In the genomic region with DNA sequence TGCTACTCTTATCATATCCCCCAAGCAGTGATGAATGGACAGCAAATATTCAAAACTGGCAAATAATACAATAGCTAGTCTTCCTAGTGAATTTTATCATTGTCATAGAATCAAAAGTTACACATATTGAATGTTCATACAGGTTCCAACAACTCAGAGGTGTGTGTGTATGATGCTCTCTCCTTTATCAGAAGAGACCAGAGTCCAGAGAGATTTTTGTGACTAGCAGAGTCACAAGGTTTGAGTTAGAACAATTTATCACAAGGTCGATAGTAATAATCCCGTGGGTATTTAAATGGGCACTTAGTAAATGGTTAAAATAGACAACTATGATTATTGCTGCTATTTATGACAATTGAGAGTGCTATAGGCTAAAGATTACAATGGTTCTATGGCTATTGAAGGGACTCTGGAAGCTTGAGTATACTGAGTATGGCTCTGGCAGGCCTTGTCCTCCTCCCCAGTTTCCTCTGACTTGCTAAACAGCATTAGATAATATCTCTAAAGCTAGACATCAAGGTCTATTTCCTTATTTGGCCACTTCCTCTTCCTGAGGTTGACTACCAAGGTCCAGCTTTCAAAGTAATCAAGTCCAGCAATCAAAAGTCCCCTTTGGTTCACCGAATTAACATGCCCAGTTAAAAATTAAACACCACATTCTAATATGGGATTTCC, we compare ENCODE assay signal across 25 mouse cellular contexts. TPM values are rescaled to one million over a fixed set of nuclear protein-coding genes. Genes with fewer than 3 reads are reported as not detected.
A peak's percentile ranks its signal among the peaks of the same experiment; 100 is the strongest.
DNase-seq lines count a peak whose midpoint lies in the region; ATAC-seq and TF ChIP-seq lines count a peak whose summit lies in the region.
"Had no signal": no experiment of that assay in that cellular context is flagged by ENCODE, and none has a peak within 500 bp of the region (broad histone marks: within the 10 kb centered on the region; RNA-seq: fewer than 3 reads in every experiment).

No protein-coding gene starts in this region.

- TF ChIP-seq CTCF in left cerebral cortex, adult 2 months (IDR thresholded peaks at IDR 0.05) = no peak

- H3K9ac ChIP-seq in intestine, embryonic 16.5 days (ENCODE audit: low read depth, low read length) = no peak overlapping the region
- H3K9ac ChIP-seq in heart, embryonic 12.5 days = no peak overlapping the region
- H3K9ac ChIP-seq: embryonic facial prominence, embryonic 13.5 days; forebrain, embryonic 12.5 days; hindbrain, embryonic 12.5 days had no signal

- no peak overlapping the region for H3K4me2 ChIP-seq in intestine, embryonic 16.5 days (ENCODE audit: low read depth, low read length)
- H3K4me2 ChIP-seq in myocyte (ENCODE audit: low read depth) = no peak overlapping the region
- no peak overlapping the region for H3K4me2 ChIP-seq in heart, embryonic 12.5 days
- H3K4me2 ChIP-seq: embryonic facial prominence, embryonic 13.5 days; forebrain, embryonic 12.5 days; hindbrain, embryonic 12.5 days had no signal

- ATAC-seq in intestine, embryonic 16.5 days = peak; percentile 88
- ATAC-seq in heart, embryonic 12.5 days (ENCODE audit: insufficient number of reproducible peaks, low FRiP score) = no peak
- ATAC-seq: activated CD4-positive, CD25-positive, alpha-beta regulatory T cell, adult 4 months; forebrain, embryonic 16.5 days; Patski had no signal

- H3ac ChIP-seq in myocyte (ENCODE audit: control insufficient read depth, insufficient read length) = no peak overlapping the region

- H3K27me3 ChIP-seq in intestine, embryonic 16.5 days (replicated peaks; ENCODE audit: control insufficient read depth, insufficient read depth, low read length) = no peaks in the 10 kb centered on the region
- H3K27me3 ChIP-seq in myocyte (ENCODE audit: control insufficient read depth, insufficient read depth, insufficient read length) = no peaks in the 10 kb centered on the region
- no peaks in the 10 kb centered on the region for H3K27me3 ChIP-seq in heart, embryonic 12.5 days (replicated peaks)
- H3K27me3 ChIP-seq: CH12.LX; embryonic facial prominence, embryonic 13.5 days; forebrain, embryonic 12.5 days; hindbrain, embryonic 12.5 days had no signal

- no peaks in the 10 kb centered on the region for H3K9me3 ChIP-seq in intestine, embryonic 16.5 days (ENCODE audit: control insufficient read depth, low read length)
- no peaks in the 10 kb centered on the region for H3K9me3 ChIP-seq in heart, embryonic 12.5 days (replicated peaks)
- H3K9me3 ChIP-seq: embryonic facial prominence, embryonic 13.5 days; forebrain, embryonic 12.5 days; hindbrain, embryonic 12.5 days had no signal

- DNase-seq in kidney, adult 9 months = peak; percentile 23
- DNase-seq in kidney, adult 8-10 months = no peak
- no peak for DNase-seq in urinary bladder, postnatal 4 days (ENCODE audit: low spot score in 2 of 2)
- DNase-seq in left cerebral cortex, adult 2 months (ENCODE audit: extremely low spot score in 1 of 2, low spot score in 2 of 2) = no peak
- DNase-seq: adrenal gland, postnatal 25 days; cerebellum, adult 18-20 months; cerebellum, adult 9-11 months; cerebellum, postnatal 36 days; gastrocnemius, postnatal 10 days; heart, adult 11 months; heart, postnatal 10 days; heart, postnatal 4 days had no signal

- H3K4me3 ChIP-seq in intestine, embryonic 16.5 days (ENCODE audit: low read length) = no peak overlapping the region
- H3K4me3 ChIP-seq in myocyte = no peak overlapping the region
- H3K4me3 ChIP-seq in heart, embryonic 12.5 days = no peak overlapping the region
- no peak overlapping the region for H3K4me3 ChIP-seq in left cerebral cortex, adult 2 months
- H3K4me3 ChIP-seq: embryonic facial prominence, embryonic 13.5 days; forebrain, embryonic 12.5 days; hindbrain, embryonic 12.5 days had no signal

- intact Hi-C loops in left cerebral cortex, adult 2 months (cut with DNase I) = no loop called here

- 60% methylated on average over 3 of the region's 3 CpGs for WGBS in intestine, embryonic 16.5 days
- 69% methylated on average over 3 of the region's 3 CpGs for WGBS in heart, embryonic 12.5 days

- H3K4me1 ChIP-seq in intestine, embryonic 16.5 days (ENCODE audit: control insufficient read depth, insufficient read depth, low read length) = peaks cover 7% of the 10 kb centered on the region
- 0 out of 2 replicates have a peak, but pooled peaks cover 6% of the 10 kb centered on the region for H3K4me1 ChIP-seq in heart, embryonic 12.5 days (replicated peaks)
- H3K4me1 ChIP-seq: embryonic facial prominence, embryonic 13.5 days had no signal

- TF ChIP-seq POLR2A in myocyte (IDR thresholded peaks at IDR 0.05; ENCODE audit: insufficient read length, low read depth) = no peak

- no peaks in the 10 kb centered on the region for H3K79me2 ChIP-seq in myocyte (ENCODE audit: control insufficient read depth, insufficient read depth)

- H3K36me3 ChIP-seq in intestine, embryonic 16.5 days (ENCODE audit: control insufficient read depth, insufficient read depth, low read length) = no peaks in the 10 kb centered on the region
- no peaks in the 10 kb centered on the region for H3K36me3 ChIP-seq in myocyte (ENCODE audit: control insufficient read depth, insufficient read depth)
- H3K36me3 ChIP-seq in heart, embryonic 12.5 days = no peaks in the 10 kb centered on the region
- H3K36me3 ChIP-seq: embryonic facial prominence, embryonic 13.5 days; forebrain, embryonic 12.5 days; hindbrain, embryonic 12.5 days had no signal

- H3K27ac ChIP-seq in intestine, embryonic 16.5 days (ENCODE audit: low read length) = peak overlapping the region; percentile 66
- no peak overlapping the region for H3K27ac ChIP-seq in heart, embryonic 12.5 days (ENCODE audit: poor library complexity, severe bottlenecking)
- H3K27ac ChIP-seq in left cerebral cortex, adult 2 months = no peak overlapping the region
- H3K27ac ChIP-seq: embryonic facial prominence, embryonic 13.5 days; forebrain, embryonic 12.5 days; hindbrain, embryonic 12.5 days had no signal

TF ChIP-seq in myocyte, 11 proteins besides CTCF, POLR2A, EP300 and RAD21:
- TF ChIP-seq SRF (IDR thresholded peaks at IDR 0.05; ENCODE audit: control insufficient read depth, insufficient read length, low read depth) (peak; percentile 46), CEBPB (IDR thresholded peaks at IDR 0.05; ENCODE audit: insufficient read depth, poor library complexity, severe bottlenecking) (no peak)

RNA-seq across cellular contexts. Expression of a gene that starts 21.5 kb away (rescaled TPM):
- polyA plus RNA-seq in intestine, embryonic 16.5 days (2015; fragmentation: Nextera tagmentation; extraction: Ambion mirVana) = 0.46 and 1.1 TPM in 2 replicates
- polyA plus RNA-seq in myocyte (2012; fragmentation: generic; extraction: Trizol) = 0.10 TPM
- polyA plus RNA-seq in heart, embryonic 12.5 days (2016; fragmentation: Nextera tagmentation; extraction: Ambion mirVana) = not detected in 2 replicates
- total RNA-seq in left cerebral cortex, adult 2 months (2021) = not detected
- total RNA-seq: adrenal gland, adult 18-20 months; adrenal gland, postnatal 25 days; gastrocnemius, postnatal 10 days; heart, postnatal 10 days; heart, postnatal 4 days had no signal
- polyA plus RNA-seq: embryonic facial prominence, embryonic 13.5 days; forebrain, embryonic 12.5 days; forebrain, embryonic 16.5 days; frontal cortex, adult 2 months; heart, embryonic 14.5 days; hindbrain, embryonic 12.5 days; Patski had no signal
